Mouse (Mus musculus) ES-E14 (cell line): ENCODE data around the gene Samd4. TPM values are rescaled to one million over a fixed set of nuclear protein-coding genes. Genes with fewer than 3 reads are reported as not detected.

Source experiments
- DNase-seq: peaks from one replicate; pipeline ENCODE4 v3.0.0-alpha.2; 2013; ENCODE audit warnings: low read depth, low spot score
- H3K27ac ChIP-seq: 2 replicates; pipeline ENCODE4 v1.5.1; 2012; ENCODE audit warnings: low read depth, mild to moderate bottlenecking, low read length, moderate library complexity, mixed read lengths; ENCODE audit not compliant: poor library complexity, insufficient read depth, severe bottlenecking
- H3K36me3 ChIP-seq: 2 replicates; pipeline ENCODE4 v1.6.1; 2012; ENCODE audit warnings: mild to moderate bottlenecking, low read length, moderate library complexity, mixed read lengths; ENCODE audit not compliant: control insufficient read depth, poor library complexity, insufficient read depth, severe bottlenecking
- H3K4me1 ChIP-seq, 2 experiments: fragments of 150-350 bp in 1 of 2; sonication (generic) in 1 of 2; 2 replicates each; pipeline ENCODE4 v1.6.1; 2012; ENCODE audit warnings: low read length in 2 of 2, mild to moderate bottlenecking in 1 of 2, mixed read lengths in 1 of 2; ENCODE audit not compliant: control insufficient read depth in 2 of 2, insufficient read depth in 2 of 2, poor library complexity in 1 of 2
- H3K4me3 ChIP-seq, 2 experiments: fragments of 150-350 bp in 1 of 2; sonication (generic) in 1 of 2; 2 replicates each; pipeline ENCODE4 v1.5.1; 2012; ENCODE audit warnings: low read length in 2 of 2, low read depth in 1 of 2, mild to moderate bottlenecking in 1 of 2, mixed read lengths in 1 of 2; ENCODE audit not compliant: insufficient read depth in 1 of 2, poor library complexity in 1 of 2, severe bottlenecking in 1 of 2
- H3K9ac ChIP-seq: 2 replicates; pipeline ENCODE4 v1.6.1; 2012; ENCODE audit warnings: low read depth, mild to moderate bottlenecking, low read length, mixed read lengths; ENCODE audit not compliant: poor library complexity, insufficient read depth, severe bottlenecking
- H3K9me3 ChIP-seq: fragments of 150-350 bp; sonication (generic); 2 replicates; pipeline ENCODE4 v1.6.1; 2012; ENCODE audit warnings: low read depth, mild to moderate bottlenecking, low read length; ENCODE audit not compliant: control insufficient read depth, insufficient read depth
- CHD2 ChIP-seq: IDR thresholded peaks from 2 replicates; pipeline ENCODE4 v1.6.1; 2014; ENCODE audit warnings: mild to moderate bottlenecking, low read depth, low read length, inconsistent platforms
- HCFC1 ChIP-seq: IDR thresholded peaks from 2 replicates; pipeline ENCODE4 v1.6.1; 2012; ENCODE audit warnings: low read length, inconsistent platforms, borderline replicate concordance; ENCODE audit not compliant: insufficient read depth
- MAFK ChIP-seq: IDR thresholded peaks from 2 replicates; pipeline ENCODE4 v1.6.1; 2014; ENCODE audit warnings: mild to moderate bottlenecking, low read depth, low read length, inconsistent platforms; ENCODE audit not compliant: insufficient read depth
- ZC3H11A ChIP-seq: IDR thresholded peaks from 2 replicates; pipeline ENCODE4 v1.6.1; 2012; ENCODE audit warnings: low read depth, mild to moderate bottlenecking, inconsistent platforms, low read length, borderline replicate concordance
- ZNF384 ChIP-seq: IDR thresholded peaks from 2 replicates; pipeline ENCODE4 v1.6.1; 2012; ENCODE audit warnings: low read depth, low read length, inconsistent platforms
- in situ Hi-C, 2 experiments: fragments of 600-800 bp; cut with MboI; formaldehyde crosslinking; loops; one replicate each; pipeline ENCODE4 v1.15.1; 2025; ENCODE audit warnings: low sequenced_read_pairs in 2 of 2, inconsistent platforms in 1 of 2; ENCODE audit not compliant: unreplicated experiment in 2 of 2
- total RNA-seq: library from RNA; depleted of rRNA; stranded (reverse); fragments of 300-350 nt; gene quantifications from 2 replicates; pipeline ENCODE4 v1.2.3, GENCODE M21; 2012

The Samd4 gene
- total RNA-seq, 1 experiment: 4.2 TPM

- no peak overlapping the region for H3K27ac ChIP-seq
- DNase-seq: no peak
- H3K4me1 ChIP-seq: no peaks in the 10 kb centered on the region
- H3K36me3 ChIP-seq: no peaks in the 10 kb centered on the region
- no peak overlapping the region for H3K4me3 ChIP-seq
- in situ Hi-C loops: no loop called here
- no peaks in the 10 kb centered on the region for H3K9me3 ChIP-seq
- TF ChIP-seq ZC3H11A (no peak), CHD2 (no peak), ZNF384 (no peak), HCFC1 (no peak), MAFK (no peak)
- no peak overlapping the region for H3K9ac ChIP-seq
Measured at GRCm38 (mm10) chr14:47076956-47077575, 194.4 kb downstream of the Samd4 start.

GRCm38 (mm10) chr14:47077576-47077970 lies 194.9 kb downstream of the Samd4 start:
- TF ChIP-seq CHD2 (no peak), ZC3H11A (no peak), MAFK (no peak), HCFC1 (no peak), ZNF384 (no peak)
- no peaks in the 10 kb centered on the region for H3K36me3 ChIP-seq
- H3K27ac ChIP-seq: no peak overlapping the region
- H3K9ac ChIP-seq: no peak overlapping the region
- no peak overlapping the region for H3K4me3 ChIP-seq
- H3K4me1 ChIP-seq: no peaks in the 10 kb centered on the region
- in situ Hi-C loops: no loop called here
- no peaks in the 10 kb centered on the region for H3K9me3 ChIP-seq
- DNase-seq: no peak

GRCm38 (mm10) chr14:47079911-47080310 lies 197.3 kb downstream of the Samd4 start:
- Histone ChIP-seq H3K27ac (no peak overlapping the region), H3K9ac (no peak overlapping the region), H3K36me3 (no peaks in the 10 kb centered on the region), H3K4me3 (no peak overlapping the region), H3K4me1 (no peaks in the 10 kb centered on the region), H3K9me3 (no peaks in the 10 kb centered on the region)
- TF ChIP-seq MAFK (no peak), ZNF384 (no peak), ZC3H11A (no peak), CHD2 (no peak)
- DNase-seq: no peak
- in situ Hi-C loops: no loop called here

GRCm38 (mm10) chr14:47083311-47083710 lies 200.7 kb downstream of the Samd4 start:
- no peaks in the 10 kb centered on the region for H3K36me3 ChIP-seq
- no peak overlapping the region for H3K27ac ChIP-seq
- in situ Hi-C loops: no loop called here
- H3K4me1 ChIP-seq: peaks cover 0 to 3% of the 10 kb centered on the region in 2 experiments; a peak in 2 of 4 replicates
- H3K4me3 ChIP-seq: no peak overlapping the region
- DNase-seq: no peak
- TF ChIP-seq ZNF384: no peak
- TF ChIP-seq MAFK: no peak
- no peak for TF ChIP-seq ZC3H11A
- no peak for TF ChIP-seq HCFC1
- TF ChIP-seq CHD2: no peak
- H3K9me3 ChIP-seq: no peaks in the 10 kb centered on the region
- no peak overlapping the region for H3K9ac ChIP-seq

GRCm38 (mm10) chr14:47083838-47084237 lies 201.2 kb downstream of the Samd4 start:
- no peak for DNase-seq
- TF ChIP-seq ZC3H11A (no peak), MAFK (no peak), CHD2 (no peak), ZNF384 (no peak), HCFC1 (no peak)
- Histone ChIP-seq H3K9me3 (no peaks in the 10 kb centered on the region), H3K4me1 (peaks cover 0 to 3% of the 10 kb centered on the region in 2 experiments; a peak in 2 of 4 replicates), H3K27ac (no peak overlapping the region), H3K9ac (no peak overlapping the region), H3K36me3 (no peaks in the 10 kb centered on the region), H3K4me3 (no peak overlapping the region)
- in situ Hi-C loops: no loop called here
